Mouse (Mus musculus): ENCODE data around the gene Xpr1. TPM values are rescaled to one million over a fixed set of nuclear protein-coding genes. Genes with fewer than 3 reads are reported as not detected.

Gene Xpr1
- polyA plus RNA-seq, 1 experiment from 2014 or later = 8.0 TPM

- H3K4me3 ChIP-seq (ENCODE audit: low read depth, low read length) = no peak overlapping the region
- peaks cover 11% of the 10 kb centered on the region for H3K4me1 ChIP-seq (replicated peaks; ENCODE audit: control insufficient read depth, insufficient read depth, low read length)
- H3K9ac ChIP-seq (ENCODE audit: low read depth, low read length) = no peak overlapping the region
- H3K27ac ChIP-seq (ENCODE audit: low read depth, low read length) = no peak overlapping the region
- WGBS = 73% methylated on average over 6 of the region's 6 CpGs
- no peaks in the 10 kb centered on the region for H3K9me3 ChIP-seq (ENCODE audit: control insufficient read depth, low read length)
- no peaks in the 10 kb centered on the region for H3K36me3 ChIP-seq (ENCODE audit: control insufficient read depth, insufficient read depth, low read length)
- no peak for ATAC-seq (replicated peaks; ENCODE audit: low FRiP score)
- no peak for DNase-seq (ENCODE audit: low spot score)
- no peak overlapping the region for H3K4me2 ChIP-seq
- no peaks in the 10 kb centered on the region for H3K27me3 ChIP-seq (replicated peaks; ENCODE audit: control insufficient read depth, insufficient read depth, low read length)
Measured at GRCm38 (mm10) chr1:155232786-155233185, 184.4 kb downstream of the Xpr1 start.

- no peak overlapping the region for H3K4me3 ChIP-seq (ENCODE audit: low read depth, low read length)
- H3K4me1 ChIP-seq (replicated peaks; ENCODE audit: control insufficient read depth, insufficient read depth, low read length) = peaks cover 11% of the 10 kb centered on the region
- no peak overlapping the region for H3K27ac ChIP-seq (ENCODE audit: low read depth, low read length)
- 78% methylated on average over 12 of the region's 12 CpGs for WGBS
- no peaks in the 10 kb centered on the region for H3K36me3 ChIP-seq (ENCODE audit: control insufficient read depth, insufficient read depth, low read length)
- no peaks in the 10 kb centered on the region for H3K27me3 ChIP-seq (replicated peaks; ENCODE audit: control insufficient read depth, insufficient read depth, low read length)
- H3K4me2 ChIP-seq = no peak overlapping the region
- H3K9ac ChIP-seq (ENCODE audit: low read depth, low read length) = no peak overlapping the region
- no peaks in the 10 kb centered on the region for H3K9me3 ChIP-seq (ENCODE audit: control insufficient read depth, low read length)
- ATAC-seq (replicated peaks; ENCODE audit: low FRiP score) (no peak), DNase-seq (ENCODE audit: low spot score) (no peak)
Measured at GRCm38 (mm10) chr1:155232385-155232784, 184.8 kb downstream of the Xpr1 start.

- no peaks in the 10 kb centered on the region for H3K27me3 ChIP-seq (replicated peaks; ENCODE audit: control insufficient read depth, insufficient read depth, low read length)
- no peaks in the 10 kb centered on the region for H3K36me3 ChIP-seq (ENCODE audit: control insufficient read depth, insufficient read depth, low read length)
- no peak overlapping the region for H3K9ac ChIP-seq (ENCODE audit: low read depth, low read length)
- DNase-seq (ENCODE audit: low spot score) (no peak), ATAC-seq (replicated peaks; ENCODE audit: low FRiP score) (no peak)
- H3K4me3 ChIP-seq (ENCODE audit: low read depth, low read length) = no peak overlapping the region
- peak overlapping the region; percentile 26; the same call in 1 of the 2 replicates for H3K27ac ChIP-seq (ENCODE audit: low read depth, low read length)
- no peak overlapping the region for H3K4me2 ChIP-seq
- peaks cover 11% of the 10 kb centered on the region for H3K4me1 ChIP-seq (replicated peaks; ENCODE audit: control insufficient read depth, insufficient read depth, low read length)
- H3K9me3 ChIP-seq (ENCODE audit: control insufficient read depth, low read length) = no peaks in the 10 kb centered on the region
- WGBS = 53% methylated on average over 14 of the region's 14 CpGs
Measured at GRCm38 (mm10) chr1:155229464-155230411, 187.5 kb downstream of the Xpr1 start.

Small RNA genes lying within 50 kb of the gene (microRNA-seq; reads per million reads assigned to microRNA genes)
- not detected for gene Gm22569 (ENCODE audit: borderline number of aligned reads)

Other genes with a start within 250 kb of the Xpr1 start
- gene BC034090, start 173.0 kb downstream of the Xpr1 start, polyA plus RNA-seq (2014; fragmentation: Nextera tagmentation; extraction: Ambion mirVana) = 0.86 and 1.8 TPM in 2 replicates
- gene Acbd6, start 140.7 kb upstream of the Xpr1 start, polyA plus RNA-seq (2014; fragmentation: Nextera tagmentation; extraction: Ambion mirVana) = 101 and 106 TPM in 2 replicates